In the genomic region with DNA sequence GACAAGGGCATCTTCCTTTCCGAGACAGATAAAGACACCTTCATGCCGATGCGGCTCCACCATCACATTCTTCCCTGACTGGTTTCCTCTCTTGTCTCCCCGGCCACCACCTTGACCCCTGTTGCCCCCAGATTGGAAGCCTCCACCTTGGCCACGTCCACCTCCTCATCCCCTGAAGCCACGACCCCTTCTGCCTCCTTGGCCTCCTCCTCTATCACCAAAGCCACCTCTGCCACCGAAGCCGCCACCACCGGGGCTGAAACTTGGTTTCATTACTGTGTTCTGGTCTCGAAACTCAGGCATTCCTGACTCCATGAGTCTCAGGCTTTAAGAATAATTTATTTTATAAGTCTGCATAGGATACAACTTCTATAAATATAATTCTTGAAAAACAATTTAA, we compare ENCODE assay signal across 7 mouse cellular contexts. TPM values are rescaled to one million over a fixed set of nuclear protein-coding genes. Genes with fewer than 3 reads are reported as not detected.
DNase-seq lines count a peak whose midpoint lies in the region; TF ChIP-seq lines count a peak whose summit lies in the region.
"Not testable (repeated sequence)": the region's sequence is repeated elsewhere in the genome, so short reads cannot be mapped to it uniquely, and the experiment has no call there.

No protein-coding gene starts in this region.

- H3K27me3 ChIP-seq in thymus, adult 2 months (ENCODE audit: control insufficient read depth, insufficient read depth, low read length), result not testable (repeated sequence)

- WGBS in thymus, adult 2 months, result 96% methylated on average over 10 of the region's 10 CpGs

- H3K36me3 ChIP-seq in thymus, adult 2 months (ENCODE audit: control insufficient read depth, insufficient read depth, low read length), result not testable (repeated sequence)

- not testable (repeated sequence) for TF ChIP-seq CTCF in thymus, adult 2 months (IDR thresholded peaks at IDR 0.05; ENCODE audit: borderline replicate concordance, control insufficient read depth, extremely low read depth, insufficient read depth, low read length, poor library complexity)

- H3K4me1 ChIP-seq in thymus, adult 2 months (replicated peaks; ENCODE audit: control insufficient read depth, insufficient read depth, low read length), result not testable (repeated sequence)

- DNase-seq in adrenal gland, postnatal 14 days, result peak; percentile 4
- peak; percentile 6 to 34 for DNase-seq in cerebellum, postnatal 4 days (ENCODE audit: low spot score in 2 of 2)
- DNase-seq in gastrocnemius, postnatal 4 days (ENCODE audit: low spot score in 2 of 2), result peak; percentile 9 to 22
- DNase-seq in kidney, postnatal 25 days, result peak; percentile 1 to 35
- peak; percentile 6 for DNase-seq in right cerebral cortex, postnatal 14 days
- peak; percentile 4 for DNase-seq in thymus, adult 2 months
- DNase-seq in urinary bladder, postnatal 10 days (ENCODE audit: low spot score), result peak; percentile 20

- H3K27ac ChIP-seq in thymus, adult 2 months (ENCODE audit: control insufficient read depth, insufficient read depth, low read length), result not testable (repeated sequence)

- not testable (repeated sequence) for TF ChIP-seq POLR2A in thymus, adult 2 months (IDR thresholded peaks at IDR 0.05; ENCODE audit: control insufficient read depth, extremely low read depth, insufficient read depth, low read length, poor library complexity)

- H3K4me3 ChIP-seq in thymus, adult 2 months (ENCODE audit: control insufficient read depth, insufficient read depth, low read length), result not testable (repeated sequence)

RNA-seq across cellular contexts. Expression of a gene that starts 38.0 kb away (rescaled TPM):
- total RNA-seq in adrenal gland, postnatal 14 days (2021), result 3.8 and 5.3 TPM in 2 replicates
- 1 to 10 TPM; 3.1 to 5.1 TPM for total RNA-seq in gastrocnemius, postnatal 4 days (2021)
- polyA plus RNA-seq in thymus, adult 2 months (2012; rRNA removed), result 6.6 and 8.0 TPM in 2 replicates
